Mouse (Mus musculus): ENCODE measurements around the gene Crnn. TPM values are rescaled to one million over a fixed set of nuclear protein-coding genes. Genes with fewer than 3 reads are reported as not detected.

Gene Crnn
- not detected in 2 replicates for polyA plus RNA-seq (2016; fragmentation: Nextera tagmentation; extraction: Ambion mirVana)

- H3K4me3 ChIP-seq (replicated peaks) = no peak within 1 kb of the TSS
- WGBS = 40% methylated on average over 1 of the region's 1 CpGs
- no peaks in the 10 kb centered on the region for H3K9me3 ChIP-seq
- H3K4me1 ChIP-seq = no peaks in the 10 kb centered on the region
- no peaks in the 10 kb centered on the region for H3K36me3 ChIP-seq (replicated peaks)
- no peak within 1 kb of the TSS for H3K27ac ChIP-seq
- H3K4me2 ChIP-seq = no peak within 1 kb of the TSS
- H3K27me3 ChIP-seq = no peaks in the 10 kb centered on the region
- no peak for ATAC-seq (ENCODE audit: low FRiP score)
- no peak within 1 kb of the TSS for H3K9ac ChIP-seq
Observed at GRCm38 (mm10) chr3:93144510-93145051, at the start of gene Crnn. Crnn (plus strand) TSS chr3:93144787.

GRCm38 (mm10) chr3:93096447-93096846, 48.1 kb upstream of the Crnn start:
- no peak overlapping the region for H3K4me2 ChIP-seq
- no peak overlapping the region for H3K9ac ChIP-seq
- WGBS = 88% methylated on average over 2 of the region's 2 CpGs
- no peak overlapping the region for H3K27ac ChIP-seq
- H3K9me3 ChIP-seq = no peaks in the 10 kb centered on the region
- H3K4me1 ChIP-seq = no peaks in the 10 kb centered on the region
- H3K4me3 ChIP-seq (replicated peaks) = no peak overlapping the region
- ATAC-seq (ENCODE audit: low FRiP score) = no peak
- H3K36me3 ChIP-seq (replicated peaks) = no peaks in the 10 kb centered on the region
- no peaks in the 10 kb centered on the region for H3K27me3 ChIP-seq

- no peak overlapping the region for H3K4me3 ChIP-seq (replicated peaks)
- no peak for ATAC-seq (ENCODE audit: low FRiP score)
- H3K4me2 ChIP-seq = no peak overlapping the region
- H3K4me1 ChIP-seq = no peaks in the 10 kb centered on the region
- H3K9me3 ChIP-seq = no peaks in the 10 kb centered on the region
- H3K36me3 ChIP-seq (replicated peaks) = no peaks in the 10 kb centered on the region
- no peaks in the 10 kb centered on the region for H3K27me3 ChIP-seq
- H3K27ac ChIP-seq = no peak overlapping the region
- no peak overlapping the region for H3K9ac ChIP-seq
- WGBS = 44% methylated on average over 5 of the region's 5 CpGs
Observed at GRCm38 (mm10) chr3:93111668-93112067, 32.9 kb upstream of the Crnn start.

- Histone ChIP-seq H3K4me3 (replicated peaks) (no peak overlapping the region), H3K9me3 (no peaks in the 10 kb centered on the region), H3K27ac (no peak overlapping the region), H3K36me3 (replicated peaks) (no peaks in the 10 kb centered on the region), H3K4me2 (no peak overlapping the region), H3K27me3 (no peaks in the 10 kb centered on the region), H3K9ac (no peak overlapping the region), H3K4me1 (no peaks in the 10 kb centered on the region)
- WGBS = 8% methylated on average over 2 of the region's 2 CpGs
- no peak; the same call in 1 of the 2 replicates for ATAC-seq (ENCODE audit: low FRiP score)
Observed at GRCm38 (mm10) chr3:93114481-93114880, 30.1 kb upstream of the Crnn start.

GRCm38 (mm10) chr3:93119101-93119500, 25.5 kb upstream of the Crnn start:
- Histone ChIP-seq H3K4me1 (no peaks in the 10 kb centered on the region), H3K27me3 (no peaks in the 10 kb centered on the region), H3K9me3 (no peaks in the 10 kb centered on the region), H3K27ac (no peak overlapping the region), H3K4me3 (replicated peaks) (no peak overlapping the region), H3K36me3 (replicated peaks) (no peaks in the 10 kb centered on the region), H3K9ac (no peak overlapping the region), H3K4me2 (no peak overlapping the region)
- ATAC-seq (ENCODE audit: low FRiP score) = no peak
- WGBS = 47% methylated on average over 4 of the region's 4 CpGs

- Histone ChIP-seq H3K36me3 (replicated peaks) (no peaks in the 10 kb centered on the region), H3K4me1 (no peaks in the 10 kb centered on the region), H3K9ac (no peak overlapping the region), H3K27me3 (no peaks in the 10 kb centered on the region), H3K9me3 (no peaks in the 10 kb centered on the region), H3K4me2 (no peak overlapping the region), H3K4me3 (replicated peaks) (no peak overlapping the region), H3K27ac (no peak overlapping the region)
- WGBS = 76% methylated on average over 4 of the region's 4 CpGs
- ATAC-seq (ENCODE audit: low FRiP score) = no peak
Observed at GRCm38 (mm10) chr3:93128052-93128451, 16.5 kb upstream of the Crnn start.

GRCm38 (mm10) chr3:93129076-93129475, 15.5 kb upstream of the Crnn start:
- Histone ChIP-seq H3K9me3 (no peaks in the 10 kb centered on the region), H3K9ac (no peak overlapping the region), H3K27me3 (no peaks in the 10 kb centered on the region), H3K27ac (no peak overlapping the region), H3K4me1 (no peaks in the 10 kb centered on the region), H3K4me2 (no peak overlapping the region), H3K4me3 (replicated peaks) (no peak overlapping the region), H3K36me3 (replicated peaks) (no peaks in the 10 kb centered on the region)
- WGBS = 59% methylated on average over 5 of the region's 5 CpGs
- ATAC-seq (ENCODE audit: low FRiP score) = no peak

- Histone ChIP-seq H3K4me3 (replicated peaks) (no peak overlapping the region), H3K9me3 (no peaks in the 10 kb centered on the region), H3K36me3 (replicated peaks) (no peaks in the 10 kb centered on the region), H3K27me3 (no peaks in the 10 kb centered on the region), H3K4me2 (no peak overlapping the region), H3K4me1 (no peaks in the 10 kb centered on the region), H3K9ac (no peak overlapping the region), H3K27ac (no peak overlapping the region)
- peak; percentile 69; the same call in 1 of the 2 replicates for ATAC-seq (ENCODE audit: low FRiP score)
- WGBS = 12% methylated on average over 3 of the region's 3 CpGs
Observed at GRCm38 (mm10) chr3:93130460-93130859, 14.1 kb upstream of the Crnn start.

- no peak overlapping the region for H3K4me3 ChIP-seq (replicated peaks)
- H3K4me1 ChIP-seq = no peaks in the 10 kb centered on the region
- H3K9me3 ChIP-seq = no peaks in the 10 kb centered on the region
- no peak overlapping the region for H3K9ac ChIP-seq
- no peaks in the 10 kb centered on the region for H3K36me3 ChIP-seq (replicated peaks)
- no peaks in the 10 kb centered on the region for H3K27me3 ChIP-seq
- no peak overlapping the region for H3K4me2 ChIP-seq
- 87% methylated on average over 6 of the region's 6 CpGs for WGBS
- H3K27ac ChIP-seq = no peak overlapping the region
- ATAC-seq (ENCODE audit: low FRiP score) = no peak
Observed at GRCm38 (mm10) chr3:93162502-93162901, 17.9 kb downstream of the Crnn start.

GRCm38 (mm10) chr3:93162996-93163592, 18.5 kb downstream of the Crnn start:
- Histone ChIP-seq H3K36me3 (replicated peaks) (no peaks in the 10 kb centered on the region), H3K4me3 (replicated peaks) (no peak overlapping the region), H3K4me1 (no peaks in the 10 kb centered on the region), H3K27me3 (no peaks in the 10 kb centered on the region), H3K9ac (no peak overlapping the region), H3K9me3 (no peaks in the 10 kb centered on the region), H3K27ac (no peak overlapping the region), H3K4me2 (no peak overlapping the region)
- no peak for ATAC-seq (ENCODE audit: low FRiP score)
- WGBS = 74% methylated on average over 1 of the region's 1 CpGs

GRCm38 (mm10) chr3:93180856-93181255, 36.3 kb downstream of the Crnn start:
- Histone ChIP-seq H3K36me3 (replicated peaks) (no peaks in the 10 kb centered on the region), H3K4me1 (no peaks in the 10 kb centered on the region), H3K4me2 (no peak overlapping the region), H3K9ac (no peak overlapping the region), H3K27ac (no peak overlapping the region), H3K9me3 (no peaks in the 10 kb centered on the region), H3K27me3 (no peaks in the 10 kb centered on the region), H3K4me3 (replicated peaks) (no peak overlapping the region)
- WGBS = 90% methylated on average over 4 of the region's 4 CpGs
- no peak for ATAC-seq (ENCODE audit: low FRiP score)

GRCm38 (mm10) chr3:93196978-93197377, 52.4 kb downstream of the Crnn start, which contains the start of gene Flg2:
Flg2 (plus strand) TSS chr3:93197278.
- Histone ChIP-seq H3K4me3 (replicated peaks) (no peak within 1 kb of the TSS), H3K4me2 (no peak within 1 kb of the TSS), H3K9ac (no peak within 1 kb of the TSS), H3K9me3 (no peaks in the 10 kb centered on the region), H3K4me1 (no peaks in the 10 kb centered on the region), H3K27ac (no peak within 1 kb of the TSS), H3K36me3 (replicated peaks) (no peaks in the 10 kb centered on the region), H3K27me3 (no peaks in the 10 kb centered on the region)
- ATAC-seq (ENCODE audit: low FRiP score) = no peak
- WGBS = 78% methylated on average over 3 of the region's 3 CpGs

All from forebrain, embryonic 12.5 days (tissue).